Mouse (Mus musculus): ENCODE data around the gene Cbfa2t3. TPM values are rescaled to one million over a fixed set of nuclear protein-coding genes. Genes with fewer than 3 reads are reported as not detected.

Gene Cbfa2t3
- total and polyA plus RNA-seq, 2 experiments from 2014 or later, result 10.0 to 12.6 TPM

- Histone ChIP-seq H3K4me2 (ENCODE audit: low read depth, low read length) (no peak overlapping the region), H3K9ac (replicated peaks; ENCODE audit: low read length) (no peak overlapping the region), H3K9me3 (ENCODE audit: low read length) (no peaks in the 10 kb centered on the region), H3K4me3 (ENCODE audit: low read length) (no peak overlapping the region), H3K4me1 (ENCODE audit: insufficient read depth, low read length) (0 out of 2 replicates have a peak, but pooled peaks cover 3% of the 10 kb centered on the region), H3K27me3 (ENCODE audit: insufficient read depth, low read length) (no peaks in the 10 kb centered on the region), H3K27ac (no peak overlapping the region), H3K36me3 (ENCODE audit: insufficient read depth, low read length) (no peaks in the 10 kb centered on the region)
- 66% methylated on average over 7 of the region's 7 CpGs for WGBS
- DNase-seq (ENCODE audit: low spot score), result no peak
- no peak for ATAC-seq
- no peak for TF ChIP-seq CTCF (IDR thresholded peaks at IDR 0.05; ENCODE audit: low read depth)
These were observed 3.4 kb downstream of the Cbfa2t3 start for GRCm38 (mm10) chr8:122695438-122696042.

- ATAC-seq (no peak), DNase-seq (ENCODE audit: low spot score) (no peak)
- TF ChIP-seq CTCF (IDR thresholded peaks at IDR 0.05; ENCODE audit: low read depth), result no peak
- no peak overlapping the region for H3K27ac ChIP-seq
- no peaks in the 10 kb centered on the region for H3K27me3 ChIP-seq (ENCODE audit: insufficient read depth, low read length)
- no peaks in the 10 kb centered on the region for H3K36me3 ChIP-seq (ENCODE audit: insufficient read depth, low read length)
- no peak overlapping the region for H3K4me2 ChIP-seq (ENCODE audit: low read depth, low read length)
- H3K9me3 ChIP-seq (ENCODE audit: low read length), result no peaks in the 10 kb centered on the region
- H3K4me1 ChIP-seq (ENCODE audit: insufficient read depth, low read length), result 0 out of 2 replicates have a peak, but pooled peaks cover 3% of the 10 kb centered on the region
- WGBS, result 74% methylated on average over 8 of the region's 8 CpGs
- H3K4me3 ChIP-seq (ENCODE audit: low read length), result no peak overlapping the region
- H3K9ac ChIP-seq (replicated peaks; ENCODE audit: low read length), result no peak overlapping the region
These were observed 6.8 kb downstream of the Cbfa2t3 start for GRCm38 (mm10) chr8:122692152-122692551.

GRCm38 (mm10) chr8:122691018-122691417 lies 7.9 kb downstream of the Cbfa2t3 start:
- Histone ChIP-seq H3K4me2 (ENCODE audit: low read depth, low read length) (no peak overlapping the region), H3K27ac (no peak overlapping the region), H3K4me1 (ENCODE audit: insufficient read depth, low read length) (0 out of 2 replicates have a peak, but pooled peaks cover 3% of the 10 kb centered on the region), H3K9me3 (ENCODE audit: low read length) (no peaks in the 10 kb centered on the region), H3K36me3 (ENCODE audit: insufficient read depth, low read length) (no peaks in the 10 kb centered on the region), H3K9ac (replicated peaks; ENCODE audit: low read length) (no peak overlapping the region), H3K27me3 (ENCODE audit: insufficient read depth, low read length) (no peaks in the 10 kb centered on the region), H3K4me3 (ENCODE audit: low read length) (no peak overlapping the region)
- TF ChIP-seq CTCF (IDR thresholded peaks at IDR 0.05; ENCODE audit: low read depth), result no peak
- 55% methylated on average over 6 of the region's 6 CpGs for WGBS
- DNase-seq (ENCODE audit: low spot score), result peak; percentile 33
- peak; percentile 63 for ATAC-seq

- ATAC-seq, result no peak
- no peak for TF ChIP-seq CTCF (IDR thresholded peaks at IDR 0.05; ENCODE audit: low read depth)
- Histone ChIP-seq H3K9me3 (ENCODE audit: low read length) (no peaks in the 10 kb centered on the region), H3K4me1 (ENCODE audit: insufficient read depth, low read length) (0 out of 2 replicates have a peak, but pooled peaks cover 3% of the 10 kb centered on the region), H3K4me2 (ENCODE audit: low read depth, low read length) (no peak overlapping the region), H3K36me3 (ENCODE audit: insufficient read depth, low read length) (no peaks in the 10 kb centered on the region), H3K27me3 (ENCODE audit: insufficient read depth, low read length) (no peaks in the 10 kb centered on the region), H3K9ac (replicated peaks; ENCODE audit: low read length) (no peak overlapping the region), H3K27ac (no peak overlapping the region), H3K4me3 (ENCODE audit: low read length) (no peak overlapping the region)
- 100% methylated on average over 1 of the region's 1 CpGs for WGBS
- DNase-seq (ENCODE audit: low spot score), result no peak
These were observed 9.6 kb downstream of the Cbfa2t3 start for GRCm38 (mm10) chr8:122689315-122689714.

GRCm38 (mm10) chr8:122686879-122687278 lies 12.0 kb downstream of the Cbfa2t3 start:
- TF ChIP-seq CTCF (IDR thresholded peaks at IDR 0.05; ENCODE audit: low read depth), result no peak
- 69% methylated on average over 9 of the region's 9 CpGs for WGBS
- ATAC-seq, result no peak

GRCm38 (mm10) chr8:122685097-122685861 lies 13.6 kb downstream of the Cbfa2t3 start:
- H3K4me1 ChIP-seq (ENCODE audit: insufficient read depth, low read length), result no peaks in the 10 kb centered on the region
- no peak for DNase-seq (ENCODE audit: low spot score)
- no peaks in the 10 kb centered on the region for H3K36me3 ChIP-seq (ENCODE audit: insufficient read depth, low read length)
- no peak overlapping the region for H3K4me2 ChIP-seq (ENCODE audit: low read depth, low read length)
- H3K9ac ChIP-seq (replicated peaks; ENCODE audit: low read length), result no peak overlapping the region
- no peaks in the 10 kb centered on the region for H3K9me3 ChIP-seq (ENCODE audit: low read length)
- no peak overlapping the region for H3K27ac ChIP-seq
- H3K4me3 ChIP-seq (ENCODE audit: low read length), result no peak overlapping the region
- TF ChIP-seq CTCF (IDR thresholded peaks at IDR 0.05; ENCODE audit: low read depth), result no peak
- H3K27me3 ChIP-seq (ENCODE audit: insufficient read depth, low read length), result no peaks in the 10 kb centered on the region
- ATAC-seq, result no peak
- WGBS, result 69% methylated on average over 19 of the region's 19 CpGs

More at GRCm38 (mm10) chr8:122686879-122687278, 12.0 kb downstream of the Cbfa2t3 start:
- Histone ChIP-seq H3K4me2 (ENCODE audit: low read depth, low read length) (no peak overlapping the region), H3K9me3 (ENCODE audit: low read length) (no peaks in the 10 kb centered on the region), H3K36me3 (ENCODE audit: insufficient read depth, low read length) (no peaks in the 10 kb centered on the region), H3K9ac (replicated peaks; ENCODE audit: low read length) (no peak overlapping the region), H3K27me3 (ENCODE audit: insufficient read depth, low read length) (no peaks in the 10 kb centered on the region), H3K27ac (no peak overlapping the region), H3K4me3 (ENCODE audit: low read length) (no peak overlapping the region), H3K4me1 (ENCODE audit: insufficient read depth, low read length) (0 out of 2 replicates have a peak, but pooled peaks cover 3% of the 10 kb centered on the region)
- DNase-seq (ENCODE audit: low spot score), result no peak

GRCm38 (mm10) chr8:122682820-122683219 lies 16.1 kb downstream of the Cbfa2t3 start:
- H3K4me3 ChIP-seq (ENCODE audit: low read length), result no peak overlapping the region
- H3K9ac ChIP-seq (replicated peaks; ENCODE audit: low read length), result no peak overlapping the region
- no peak overlapping the region for H3K4me2 ChIP-seq (ENCODE audit: low read depth, low read length)
- no peak overlapping the region for H3K27ac ChIP-seq
- ATAC-seq (no peak), DNase-seq (ENCODE audit: low spot score) (no peak)
- WGBS, result 88% methylated on average over 11 of the region's 11 CpGs
- no peaks in the 10 kb centered on the region for H3K9me3 ChIP-seq (ENCODE audit: low read length)
- no peaks in the 10 kb centered on the region for H3K36me3 ChIP-seq (ENCODE audit: insufficient read depth, low read length)
- H3K27me3 ChIP-seq (ENCODE audit: insufficient read depth, low read length), result no peaks in the 10 kb centered on the region
- H3K4me1 ChIP-seq (ENCODE audit: insufficient read depth, low read length), result no peaks in the 10 kb centered on the region
- TF ChIP-seq CTCF (IDR thresholded peaks at IDR 0.05; ENCODE audit: low read depth), result no peak

All from hindbrain, postnatal 0 days (tissue).